Mouse (Mus musculus) MEL (cell line): ENCODE data around the gene Tmem108. TPM values are rescaled to one million over a fixed set of nuclear protein-coding genes. Genes with fewer than 3 reads are reported as not detected.

Experiments used
- DNase-seq: peaks from one replicate; pipeline ENCODE4 v3.0.0; 2011; ENCODE audit warnings: low read depth, low spot score
- H3K27ac ChIP-seq: 2 replicates; pipeline ENCODE4 v1.5.1; 2012; ENCODE audit warnings: low read depth, mild to moderate bottlenecking, control low read depth, low read length, moderate library complexity; ENCODE audit not compliant: control insufficient read depth
- H3K27me3 ChIP-seq, 2 experiments: fragments of 150-350 bp in 1 of 2; sonication (generic) in 1 of 2; 2 replicates each; pipeline ENCODE4 v1.6.1; 2012; ENCODE audit warnings: low read length in 2 of 2, mild to moderate bottlenecking in 2 of 2, improper control_type of control experiment in 1 of 2, moderate library complexity in 1 of 2; ENCODE audit not compliant: insufficient read depth in 2 of 2, control insufficient read depth in 1 of 2
- H3K36me3 ChIP-seq, 2 experiments: 2 replicates each; pipeline ENCODE4 v1.6.1; 2012 to 2014; ENCODE audit warnings: low read length in 2 of 2, improper control_type of control experiment in 1 of 2, inconsistent platforms in 1 of 2, mild to moderate bottlenecking in 1 of 2; ENCODE audit not compliant: insufficient read depth in 2 of 2, control insufficient read depth in 1 of 2
- H3K4me1 ChIP-seq, 2 experiments: fragments of 150-350 bp in 1 of 2; sonication (generic) in 1 of 2; 2 replicates each; pipeline ENCODE4 v1.6.1; 2012; ENCODE audit warnings: low read length in 2 of 2, improper control_type of control experiment in 1 of 2, mild to moderate bottlenecking in 1 of 2; ENCODE audit not compliant: insufficient read depth in 2 of 2, control insufficient read depth in 1 of 2
- H3K4me3 ChIP-seq, 2 experiments: fragments of 150-350 bp in 1 of 2; sonication (generic) in 1 of 2; 2 replicates each; pipeline ENCODE4 v1.5.1; 2012; ENCODE audit warnings: low read depth in 2 of 2, low read length in 2 of 2, mild to moderate bottlenecking in 2 of 2, moderate library complexity in 2 of 2, control low read depth in 1 of 2, improper control_type of control experiment in 1 of 2; ENCODE audit not compliant: control insufficient read depth in 1 of 2, insufficient read depth in 1 of 2
- H3K79me2 ChIP-seq: 2 replicates; pipeline ENCODE4 v1.6.1; 2012; ENCODE audit warnings: mild to moderate bottlenecking, low read length, moderate library complexity; ENCODE audit not compliant: control insufficient read depth, poor library complexity, insufficient read depth
- H3K9ac ChIP-seq: 2 replicates; pipeline ENCODE4 v1.6.1; 2012; ENCODE audit warnings: low read depth, mild to moderate bottlenecking, control low read depth, low read length, moderate library complexity; ENCODE audit not compliant: control insufficient read depth, poor library complexity, severe bottlenecking
- H3K9me3 ChIP-seq: fragments of 150-350 bp; sonication (generic); replicated peaks from 2 replicates; pipeline ENCODE4 v1.6.1; 2012; ENCODE audit warnings: mild to moderate bottlenecking, low read length, improper control_type of control experiment, moderate library complexity; ENCODE audit not compliant: insufficient read depth
- CHD2 ChIP-seq: IDR thresholded peaks from 2 replicates; pipeline ENCODE4 v1.6.1; 2011; ENCODE audit warnings: low read length, improper control_type of control experiment
- CTCF ChIP-seq, 3 experiments: IDR thresholded peaks in 2 of 3; conservative IDR thresholded peaks in 1 of 3; 2 replicates each; pipeline ENCODE4 v1.5.1; 2011 to 2012; ENCODE audit warnings: low read length in 3 of 3, low read depth in 2 of 3, mild to moderate bottlenecking in 2 of 3, improper control_type of control experiment in 1 of 3, inconsistent platforms in 1 of 3, mixed read lengths in 1 of 3, moderate library complexity in 1 of 3; ENCODE audit not compliant: control insufficient read depth in 1 of 3, insufficient read depth in 1 of 3, poor library complexity in 1 of 3, severe bottlenecking in 1 of 3
- E2F4 ChIP-seq: IDR thresholded peaks from 2 replicates; pipeline ENCODE4 v1.6.1; 2011; ENCODE audit warnings: low read depth, low read length, improper control_type of control experiment, borderline replicate concordance
- EP300 ChIP-seq, 2 experiments: IDR thresholded peaks; 2 replicates each; pipeline ENCODE4 v1.6.1; 2011; ENCODE audit warnings: improper control_type of control experiment in 2 of 2, low read length in 2 of 2, low read depth in 1 of 2, mild to moderate bottlenecking in 1 of 2
- MAX ChIP-seq: IDR thresholded peaks from 2 replicates; pipeline ENCODE4 v1.6.1; 2011; ENCODE audit warnings: low read length, improper control_type of control experiment
- MAZ ChIP-seq: IDR thresholded peaks from 2 replicates; pipeline ENCODE4 v1.6.1; 2012; ENCODE audit warnings: low read depth, mild to moderate bottlenecking, inconsistent platforms, low read length, improper control_type of control experiment
- MEF2A ChIP-seq: IDR thresholded peaks from 2 replicates; pipeline ENCODE4 v1.6.1; 2014; ENCODE audit warnings: low read depth, mild to moderate bottlenecking, inconsistent platforms, low read length, improper control_type of control experiment; ENCODE audit not compliant: poor library complexity, insufficient replicate concordance, severe bottlenecking; ENCODE audit errors: extremely low read depth
- MYC ChIP-seq: IDR thresholded peaks from 2 replicates; pipeline ENCODE4 v1.6.1; 2011; ENCODE audit warnings: low read depth, mild to moderate bottlenecking, low read length, improper control_type of control experiment, moderate library complexity
- NRF1 ChIP-seq: IDR thresholded peaks from 2 replicates; pipeline ENCODE4 v1.6.1; 2014; ENCODE audit warnings: low read depth, mild to moderate bottlenecking, inconsistent platforms, low read length, improper control_type of control experiment, moderate library complexity; ENCODE audit not compliant: poor library complexity, insufficient read depth, severe bottlenecking
- POLR2A ChIP-seq, 2 experiments: IDR thresholded peaks; 2 replicates each; pipeline ENCODE4 v1.6.1; 2011 to 2012; ENCODE audit warnings: low read length in 2 of 2, mild to moderate bottlenecking in 2 of 2, control low read depth in 1 of 2, improper control_type of control experiment in 1 of 2, low read depth in 1 of 2, moderate library complexity in 1 of 2; ENCODE audit not compliant: control insufficient read depth in 1 of 2, insufficient read depth in 1 of 2, poor library complexity in 1 of 2
- POLR2AphosphoS2 ChIP-seq: IDR thresholded peaks from 2 replicates; pipeline ENCODE4 v1.6.1; 2011; ENCODE audit warnings: low read length, improper control_type of control experiment
- POLR2AphosphoS5 ChIP-seq: IDR thresholded peaks from 2 replicates; pipeline ENCODE4 v1.6.1; 2012; ENCODE audit warnings: low read depth, borderline replicate concordance, mild to moderate bottlenecking, inconsistent platforms, low read length, moderate library complexity, mixed read lengths
- RAD21 ChIP-seq: IDR thresholded peaks from 2 replicates; pipeline ENCODE4 v1.6.1; 2011; ENCODE audit warnings: mild to moderate bottlenecking, low read depth, low read length, improper control_type of control experiment
- RCOR1 ChIP-seq: IDR thresholded peaks from 2 replicates; pipeline ENCODE4 v1.6.1; 2012; ENCODE audit warnings: low read depth, mild to moderate bottlenecking, inconsistent platforms, low read length, improper control_type of control experiment
- SMC3 ChIP-seq: IDR thresholded peaks from 2 replicates; pipeline ENCODE4 v1.6.1; 2011; ENCODE audit warnings: low read depth, low read length, improper control_type of control experiment
- TAL1 ChIP-seq: IDR thresholded peaks from 2 replicates; pipeline ENCODE4 v1.6.1; 2012; ENCODE audit warnings: mild to moderate bottlenecking, inconsistent platforms, low read length, moderate library complexity, mixed read lengths
- TBP ChIP-seq: IDR thresholded peaks from 2 replicates; pipeline ENCODE4 v1.8.0; 2011; ENCODE audit warnings: low read depth, low read length, improper control_type of control experiment
- ZKSCAN1 ChIP-seq: IDR thresholded peaks from 2 replicates; pipeline ENCODE4 v1.6.1; 2012; ENCODE audit warnings: low read depth, mild to moderate bottlenecking, inconsistent platforms, low read length, improper control_type of control experiment, moderate library complexity
- polyA plus RNA-seq, 2 experiments: library from polyadenylated mRNA; stranded (reverse) in 1 of 2; unstranded in 1 of 2; fragments of >175 nt in 1 of 2; fragments of >200 nt in 1 of 2; gene quantifications; 2 replicates each; pipeline versions ENCODE4 v1.2.1 to v1.2.4; 2012; ENCODE audit warnings: low replicate concordance in 2 of 2, low read depth in 1 of 2; ENCODE audit not compliant: insufficient read length in 2 of 2, insufficient read depth in 1 of 2, missing spikeins in 1 of 2
- total RNA-seq: library from RNA; depleted of rRNA; stranded (reverse); fragments of 300-350 nt; gene quantifications from 2 replicates; pipeline ENCODE4 v1.2.3, GENCODE M21; 2012

The Tmem108 gene
- total and polyA plus RNA-seq, 3 experiments = not detected

- Histone ChIP-seq H3K9ac (no peak overlapping the region), H3K36me3 (no peaks in the 10 kb centered on the region), H3K4me3 (no peak overlapping the region), H3K27ac (no peak overlapping the region), H3K9me3 (no peaks in the 10 kb centered on the region), H3K27me3 (no peaks in the 10 kb centered on the region), H3K4me1 (no peaks in the 10 kb centered on the region), H3K79me2 (no peaks in the 10 kb centered on the region)
- TF ChIP-seq MYC (no peak), POLR2A (IDR thresholded peaks at IDR 0.05; ENCODE audit: control insufficient read depth in 1 of 2, insufficient read depth in 1 of 2, low read depth in 1 of 2, low read length in 2 of 2, poor library complexity in 1 of 2) (no peak), MAX (no peak), MAZ (no peak), TAL1 (no peak), SMC3 (no peak)
- no peak for DNase-seq
Measured at GRCm38 (mm10) chr9:103693826-103694225, 67.8 kb downstream of the Tmem108 start.

- TF ChIP-seq MEF2A = no peak
- TF ChIP-seq TAL1 = no peak
- no peak for TF ChIP-seq NRF1
- TF ChIP-seq MAX = no peak
- TF ChIP-seq TBP = no peak
- no peak for TF ChIP-seq POLR2AphosphoS2
- no peak for TF ChIP-seq E2F4
- no peak for TF ChIP-seq EP300 (IDR thresholded peaks at IDR 0.05; ENCODE audit: low read depth in 1 of 2, low read length in 2 of 2)
- TF ChIP-seq POLR2AphosphoS5 = no peak
- TF ChIP-seq ZKSCAN1 = no peak
- TF ChIP-seq RCOR1 = no peak
- TF ChIP-seq CHD2 = no peak
- TF ChIP-seq RAD21 = no peak
- TF ChIP-seq CTCF (IDR thresholded peaks at IDR 0.05 in 2 of 3, conservative IDR thresholded peaks at IDR 0.05 in 1 of 3; ENCODE audit: control insufficient read depth in 1 of 3, insufficient read depth in 1 of 3, low read depth in 2 of 3, low read length in 3 of 3, poor library complexity in 1 of 3, severe bottlenecking in 1 of 3) = no peak
- TF ChIP-seq, all 39 proteins: peak for 0
- Histone ChIP-seq H3K9ac (no peak overlapping the region), H3K9me3 (no peaks in the 10 kb centered on the region), H3K36me3 (no peaks in the 10 kb centered on the region), H3K4me3 (no peak overlapping the region), H3K27me3 (no peaks in the 10 kb centered on the region), H3K79me2 (no peaks in the 10 kb centered on the region), H3K4me1 (no peaks in the 10 kb centered on the region), H3K27ac (no peak overlapping the region)
- DNase-seq = no peak
Measured at GRCm38 (mm10) chr9:103692699-103693098, 68.9 kb downstream of the Tmem108 start.
